Comparison of ENCODE assay signal across 14 mouse cellular contexts in genomic region chr7:75559119-75559518, GRCm38 (mm10).
DNase-seq lines count a peak whose midpoint lies in the region; ATAC-seq and TF ChIP-seq lines count a peak whose summit lies in the region.
"Had no signal": no experiment of that assay in that cellular context is flagged by ENCODE, and none has a peak within 500 bp of the region (broad histone marks: within the 10 kb centered on the region; RNA-seq: fewer than 3 reads in every experiment).

No protein-coding gene starts in this region.

- H3K4me3 ChIP-seq in intestine, embryonic 14.5 days (ENCODE audit: low read depth, low read length): no peak overlapping the region
- H3K4me3 ChIP-seq in intestine, postnatal 0 days (ENCODE audit: low read depth, low read length): no peak overlapping the region
- no peak overlapping the region for H3K4me3 ChIP-seq in lung, embryonic 16.5 days (ENCODE audit: low read length)
- no peak overlapping the region for H3K4me3 ChIP-seq in lung, adult 2 months (replicated peaks; ENCODE audit: extremely low read depth, low read depth, low read length)
- H3K4me3 ChIP-seq in intestine, embryonic 16.5 days (ENCODE audit: low read length): no peak overlapping the region
- H3K4me3 ChIP-seq: liver, embryonic 15.5 days; neural tube, embryonic 15.5 days had no signal

- no peaks in the 10 kb centered on the region for H3K9me3 ChIP-seq in intestine, embryonic 14.5 days (ENCODE audit: control insufficient read depth, low read length)
- no peaks in the 10 kb centered on the region for H3K9me3 ChIP-seq in intestine, postnatal 0 days (ENCODE audit: control insufficient read depth)
- H3K9me3 ChIP-seq in lung, embryonic 16.5 days (ENCODE audit: control insufficient read depth, low read length): no peaks in the 10 kb centered on the region
- H3K9me3 ChIP-seq in intestine, embryonic 16.5 days (ENCODE audit: control insufficient read depth, low read length): no peaks in the 10 kb centered on the region
- H3K9me3 ChIP-seq: liver, embryonic 15.5 days; neural tube, embryonic 15.5 days had no signal

- WGBS in intestine, embryonic 14.5 days: 14% methylated on average over 4 of the region's 4 CpGs
- 28% methylated on average over 4 of the region's 4 CpGs for WGBS in intestine, postnatal 0 days
- WGBS in lung, embryonic 16.5 days: 33% methylated on average over 4 of the region's 4 CpGs
- 40% methylated on average over 4 of the region's 4 CpGs for WGBS in lung, adult 2 months
- WGBS in intestine, embryonic 16.5 days: 20% methylated on average over 4 of the region's 4 CpGs

- H3K4me1 ChIP-seq in intestine, embryonic 14.5 days (replicated peaks; ENCODE audit: control insufficient read depth, insufficient read depth, low read length): peaks cover 38% of the 10 kb centered on the region
- peaks cover 6% of the 10 kb centered on the region; the same call in 1 of the 2 replicates for H3K4me1 ChIP-seq in intestine, postnatal 0 days (replicated peaks; ENCODE audit: control insufficient read depth, insufficient read depth, low read length)
- peaks cover 31% of the 10 kb centered on the region for H3K4me1 ChIP-seq in lung, embryonic 16.5 days (replicated peaks; ENCODE audit: control insufficient read depth, insufficient read depth, low read length)
- H3K4me1 ChIP-seq in lung, adult 2 months (ENCODE audit: control insufficient read depth, insufficient read depth, low read length): peaks cover 4% of the 10 kb centered on the region
- H3K4me1 ChIP-seq in intestine, embryonic 16.5 days (ENCODE audit: control insufficient read depth, insufficient read depth, low read length): peaks cover 18% of the 10 kb centered on the region
- H3K4me1 ChIP-seq: neural tube, embryonic 15.5 days had no signal

- no peak for TF ChIP-seq POLR2A in lung, adult 2 months (IDR thresholded peaks at IDR 0.05; ENCODE audit: borderline replicate concordance, extremely low read depth, low read depth, low read length)

- no peaks in the 10 kb centered on the region for H3K36me3 ChIP-seq in intestine, embryonic 14.5 days (ENCODE audit: control insufficient read depth, insufficient read depth, low read length)
- no peaks in the 10 kb centered on the region for H3K36me3 ChIP-seq in intestine, postnatal 0 days (ENCODE audit: control insufficient read depth, insufficient read depth)
- no peaks in the 10 kb centered on the region for H3K36me3 ChIP-seq in lung, embryonic 16.5 days (ENCODE audit: control insufficient read depth, insufficient read depth, low read length)
- no peaks in the 10 kb centered on the region for H3K36me3 ChIP-seq in intestine, embryonic 16.5 days (ENCODE audit: control insufficient read depth, insufficient read depth, low read length)
- H3K36me3 ChIP-seq: liver, embryonic 15.5 days; neural tube, embryonic 15.5 days had no signal

- no peak overlapping the region for H3K9ac ChIP-seq in intestine, embryonic 14.5 days (ENCODE audit: low read length)
- no peak overlapping the region for H3K9ac ChIP-seq in intestine, postnatal 0 days (ENCODE audit: low read depth, low read length)
- no peak overlapping the region for H3K9ac ChIP-seq in lung, embryonic 16.5 days (ENCODE audit: low read length)
- no peak overlapping the region for H3K9ac ChIP-seq in intestine, embryonic 16.5 days (ENCODE audit: low read depth, low read length)
- H3K9ac ChIP-seq: hindbrain, embryonic 14.5 days; liver, embryonic 15.5 days; neural tube, embryonic 15.5 days had no signal

- no peak for ATAC-seq in intestine, embryonic 14.5 days (replicated peaks; ENCODE audit: low FRiP score, low TSS enrichment, low read depth)
- no peak for ATAC-seq in intestine, postnatal 0 days
- ATAC-seq in lung, embryonic 16.5 days (ENCODE audit: low read depth): no peak
- ATAC-seq in intestine, embryonic 16.5 days: no peak

- peak; percentile 9 for DNase-seq in intestine, embryonic 14.5 days (ENCODE audit: low spot score)
- DNase-seq in lung, adult 2 months: no peak
- DNase-seq in embryo, embryonic 10 days (ENCODE audit: low spot score): no peak
- no peak for DNase-seq in ovary, postnatal 36 days (ENCODE audit: low spot score)
- DNase-seq: adrenal gland, postnatal 25 days; cerebellum, adult 9-11 months; right cerebral cortex, adult 18-20 months; spleen, adult 18-20 months had no signal

- H3K27me3 ChIP-seq in intestine, embryonic 14.5 days (replicated peaks; ENCODE audit: control insufficient read depth, insufficient read depth, low read length): no peaks in the 10 kb centered on the region
- H3K27me3 ChIP-seq in intestine, postnatal 0 days (replicated peaks; ENCODE audit: control insufficient read depth, insufficient read depth, low read length): no peaks in the 10 kb centered on the region
- H3K27me3 ChIP-seq in lung, embryonic 16.5 days (ENCODE audit: control insufficient read depth, insufficient read depth, low read depth, low read length): no peaks in the 10 kb centered on the region
- no peaks in the 10 kb centered on the region for H3K27me3 ChIP-seq in intestine, embryonic 16.5 days (replicated peaks; ENCODE audit: control insufficient read depth, insufficient read depth, low read length)
- H3K27me3 ChIP-seq: liver, embryonic 15.5 days; neural tube, embryonic 15.5 days had no signal

- TF ChIP-seq CTCF in intestine, postnatal 0 days (IDR thresholded peaks at IDR 0.05; ENCODE audit: low read depth): no peak
- no peak for TF ChIP-seq CTCF in lung, adult 2 months (IDR thresholded peaks at IDR 0.05; ENCODE audit: insufficient read depth, low read length)

- H3K4me2 ChIP-seq in intestine, embryonic 14.5 days (ENCODE audit: low read length): no peak overlapping the region
- H3K4me2 ChIP-seq in intestine, postnatal 0 days (replicated peaks; ENCODE audit: low read depth): no peak overlapping the region
- no peak overlapping the region for H3K4me2 ChIP-seq in lung, embryonic 16.5 days (ENCODE audit: low read depth, low read length)
- no peak overlapping the region for H3K4me2 ChIP-seq in intestine, embryonic 16.5 days (ENCODE audit: low read depth, low read length)
- H3K4me2 ChIP-seq: hindbrain, embryonic 14.5 days; liver, embryonic 15.5 days; neural tube, embryonic 15.5 days had no signal

- H3K27ac ChIP-seq in intestine, embryonic 14.5 days (ENCODE audit: low read depth): peak overlapping the region; percentile 60
- H3K27ac ChIP-seq in intestine, postnatal 0 days (ENCODE audit: low read depth, low read length): no peak overlapping the region
- peak overlapping the region; percentile 25; the same call in 1 of the 2 replicates for H3K27ac ChIP-seq in lung, embryonic 16.5 days (ENCODE audit: low read length)
- 0 out of 2 replicates have a peak overlapping the region, but pooled peaks have one; percentile 25 for H3K27ac ChIP-seq in intestine, embryonic 16.5 days (ENCODE audit: low read length)
- H3K27ac ChIP-seq: hindbrain, embryonic 14.5 days; neural tube, embryonic 15.5 days had no signal
